Mouse (Mus musculus): ENCODE results near the gene Slc25a43. TPM values are rescaled to one million over a fixed set of nuclear protein-coding genes. Genes with fewer than 3 reads are reported as not detected.

Slc25a43 gene
- total and polyA plus RNA-seq, 3 experiments = 1.2 to 1.7 (median 1.5) TPM

- Histone ChIP-seq H3K4me2 (ENCODE audit: insufficient read depth, low read depth, poor library complexity, severe bottlenecking) (no peak overlapping the region), H3K36me3 (replicated peaks in 1 of 2; ENCODE audit: control insufficient read depth in 1 of 2, insufficient read depth in 1 of 2, low read length in 1 of 2) (no peaks in the 10 kb centered on the region), H3K9me3 (replicated peaks; ENCODE audit: low read length) (no peaks in the 10 kb centered on the region), H3K4me3 (replicated peaks in 1 of 3; ENCODE audit: low read depth in 2 of 3, low read length in 2 of 3, poor library complexity in 1 of 3) (no peak overlapping the region), H3K27me3 (replicated peaks) (no peaks in the 10 kb centered on the region), H3K9ac (ENCODE audit: insufficient read depth, low read depth) (no peak overlapping the region), H3K27ac (ENCODE audit: insufficient read depth, low read depth) (no peak overlapping the region), H3K79me2 (replicated peaks; ENCODE audit: control insufficient read depth, extremely low read depth, insufficient read depth, poor library complexity, severe bottlenecking) (no peaks in the 10 kb centered on the region), H3K4me1 (ENCODE audit: control insufficient read depth in 1 of 2, insufficient read depth in 2 of 2) (peaks cover 0 to 12% of the 10 kb centered on the region in 2 experiments; a peak in 1 of 4 replicates)
- TF ChIP-seq MAZ (IDR thresholded peaks at IDR 0.05; ENCODE audit: low read depth, low read length) = no peak
- TF ChIP-seq TBP (conservative IDR thresholded peaks at IDR 0.05; ENCODE audit: low read depth, low read length) = no peak
- TF ChIP-seq USF2 (conservative IDR thresholded peaks at IDR 0.05; ENCODE audit: low read depth, low read length) = no peak
- no peak for TF ChIP-seq CHD2 (IDR thresholded peaks at IDR 0.05; ENCODE audit: low read length)
- TF ChIP-seq USF1 (IDR thresholded peaks at IDR 0.05; ENCODE audit: low read depth, low read length) = no peak
- no peak for TF ChIP-seq ZKSCAN1 (IDR thresholded peaks at IDR 0.05; ENCODE audit: borderline replicate concordance, low read depth, low read length)
- TF ChIP-seq POLR2A (IDR thresholded peaks at IDR 0.05; ENCODE audit: low read depth, low read length) = no peak
- no peak for DNase-seq (ENCODE audit: extremely low read depth)
- dilution Hi-C loops (cut with MboI; ENCODE audit: extremely low pct_ligation_motif_present, extremely low pct_unique_long_range_greater_than_20kb, low sequenced_read_pairs) (no loop called here), in situ Hi-C loops (cut with MboI; ENCODE audit: low pct_ligation_motif_present, low pct_unique_long_range_greater_than_20kb, low sequenced_read_pairs) (no loop called here)
These were observed 60.7 kb downstream of the Slc25a43 start for GRCm38 (mm10) chrX:36804196-36804595.

- Histone ChIP-seq H3K27ac (ENCODE audit: insufficient read depth, low read depth) (no peak overlapping the region), H3K4me1 (ENCODE audit: control insufficient read depth in 1 of 2, insufficient read depth in 2 of 2) (peaks cover 0 to 12% of the 10 kb centered on the region in 2 experiments; a peak in 1 of 4 replicates), H3K4me3 (replicated peaks in 1 of 3; ENCODE audit: low read depth in 2 of 3, low read length in 2 of 3, poor library complexity in 1 of 3) (no peak overlapping the region), H3K9ac (ENCODE audit: insufficient read depth, low read depth) (no peak overlapping the region), H3K4me2 (ENCODE audit: insufficient read depth, low read depth, poor library complexity, severe bottlenecking) (no peak overlapping the region), H3K79me2 (replicated peaks; ENCODE audit: control insufficient read depth, extremely low read depth, insufficient read depth, poor library complexity, severe bottlenecking) (no peaks in the 10 kb centered on the region), H3K36me3 (replicated peaks in 1 of 2; ENCODE audit: control insufficient read depth in 1 of 2, insufficient read depth in 1 of 2, low read length in 1 of 2) (no peaks in the 10 kb centered on the region), H3K27me3 (replicated peaks) (no peaks in the 10 kb centered on the region), H3K9me3 (replicated peaks; ENCODE audit: low read length) (no peaks in the 10 kb centered on the region)
- TF ChIP-seq CTCF (conservative IDR thresholded peaks at IDR 0.05 in 1 of 2, IDR thresholded peaks at IDR 0.05 in 1 of 2; ENCODE audit: low read depth in 2 of 2, low read length in 2 of 2) = no peak
- no peak for TF ChIP-seq JUND (conservative IDR thresholded peaks at IDR 0.05; ENCODE audit: low read depth, low read length)
- no peak for TF ChIP-seq JUN (IDR thresholded peaks at IDR 0.05; ENCODE audit: insufficient read depth, low read depth, low read length)
- no peak for TF ChIP-seq HCFC1 (IDR thresholded peaks at IDR 0.05; ENCODE audit: low read depth, low read length)
- no peak for TF ChIP-seq ZNF384 (IDR thresholded peaks at IDR 0.05; ENCODE audit: low read depth, low read length)
- TF ChIP-seq E2F4 (IDR thresholded peaks at IDR 0.05; ENCODE audit: insufficient replicate concordance, low read depth, low read length) = no peak
- TF ChIP-seq MAFK (IDR thresholded peaks at IDR 0.05; ENCODE audit: insufficient replicate concordance, low read length) = no peak
- no peak for TF ChIP-seq POLR2A (IDR thresholded peaks at IDR 0.05; ENCODE audit: low read depth, low read length)
- no peak for TF ChIP-seq KAT2A (IDR thresholded peaks at IDR 0.05; ENCODE audit: insufficient replicate concordance, low read length)
- no peak for TF ChIP-seq ZKSCAN1 (IDR thresholded peaks at IDR 0.05; ENCODE audit: borderline replicate concordance, low read depth, low read length)
- TF ChIP-seq NRF1 (IDR thresholded peaks at IDR 0.05; ENCODE audit: low read depth, low read length) = no peak
- TF ChIP-seq SMC3 (IDR thresholded peaks at IDR 0.05; ENCODE audit: low read depth, low read length) = no peak
- TF ChIP-seq POLR2AphosphoS2 (IDR thresholded peaks at IDR 0.05; ENCODE audit: low read depth, low read length) = no peak
- no peak for TF ChIP-seq PAX5 (IDR thresholded peaks at IDR 0.05; ENCODE audit: low read length)
- TF ChIP-seq IRF4 (IDR thresholded peaks at IDR 0.05; ENCODE audit: low read depth, low read length) = no peak
- no peak for TF ChIP-seq MYC (IDR thresholded peaks at IDR 0.05; ENCODE audit: low read depth, low read length)
- TF ChIP-seq ELF1 (IDR thresholded peaks at IDR 0.05; ENCODE audit: low read depth, low read length) = no peak
- no peak for TF ChIP-seq UBTF (IDR thresholded peaks at IDR 0.05; ENCODE audit: low read depth, low read length)
- no peak for TF ChIP-seq EP300 (IDR thresholded peaks at IDR 0.05; ENCODE audit: low read length)
- in situ Hi-C loops (cut with MboI; ENCODE audit: low pct_ligation_motif_present, low pct_unique_long_range_greater_than_20kb, low sequenced_read_pairs) (no loop called here), dilution Hi-C loops (cut with MboI; ENCODE audit: extremely low pct_ligation_motif_present, extremely low pct_unique_long_range_greater_than_20kb, low sequenced_read_pairs) (no loop called here)
- DNase-seq (ENCODE audit: extremely low read depth) = no peak
These were observed 62.2 kb downstream of the Slc25a43 start for GRCm38 (mm10) chrX:36805466-36806235.
